Mouse (Mus musculus) layer of hippocampus, postnatal 14 days (tissue): ENCODE measurements around the gene Cops7a. TPM values are rescaled to one million over a fixed set of nuclear protein-coding genes. Genes with fewer than 3 reads are reported as not detected.

Source experiments
- DNase-seq, 2 experiments: peaks; one replicate each; pipeline ENCODE4 v3.0.0; 2021 to 2022; ENCODE audit warnings: low spot score in 2 of 2, mixed read lengths in 1 of 2
- total RNA-seq, 2 experiments: library from RNA; stranded (reverse); gene quantifications; 2 replicates each; pipeline ENCODE4 v1.2.3; 2021

The Cops7a gene
- total RNA-seq, 2 experiments from 2014 or later = 125 to 128 TPM

- no peak for DNase-seq
Measured at GRCm38 (mm10) chr6:124961021-124961420, 4.3 kb downstream of the Cops7a start.

DNA sequence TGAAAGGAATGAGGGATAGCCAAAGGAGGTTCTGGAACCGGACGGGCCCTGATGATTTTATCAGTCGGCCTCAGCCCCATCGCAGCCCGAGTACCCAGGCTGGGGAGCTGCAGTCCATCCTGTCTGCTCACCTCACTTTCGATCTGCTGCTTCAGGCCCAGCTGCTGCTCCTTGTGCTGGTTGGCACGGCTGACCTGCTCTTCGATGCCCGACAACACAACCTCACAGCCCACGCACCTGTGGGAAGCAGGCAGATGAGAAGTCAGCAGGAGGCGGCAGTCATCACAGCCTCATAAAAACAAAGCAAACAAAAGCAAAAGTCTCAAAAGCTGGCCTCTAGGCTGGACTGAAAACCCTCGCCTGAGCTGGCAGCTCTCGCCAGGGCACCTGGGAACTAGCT, 5.4 kb downstream of the Cops7a start:
- no peak for DNase-seq

DNA sequence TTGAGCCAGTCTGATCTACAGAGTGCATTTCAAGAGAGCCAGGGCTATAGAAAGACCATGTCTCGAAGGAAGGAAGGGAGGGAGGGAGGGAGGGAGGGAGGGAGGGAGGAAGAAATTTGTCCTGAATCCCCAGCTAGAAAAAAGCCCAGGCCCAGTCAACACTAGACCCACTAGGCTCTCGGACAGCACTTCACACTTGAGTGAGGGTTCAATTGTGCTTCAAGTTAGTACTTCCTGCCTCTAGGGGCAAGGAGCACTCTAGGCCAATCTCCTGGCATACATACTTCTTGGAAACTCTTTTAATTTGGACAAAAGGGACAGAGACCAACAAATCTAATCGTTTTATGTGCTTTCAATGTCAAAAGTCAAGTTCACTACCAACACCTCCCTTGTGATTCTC, 7.2 kb downstream of the Cops7a start:
- DNase-seq = no peak

GRCm38 (mm10) chr6:124955212-124955611, 10.1 kb downstream of the Cops7a start:
- no peak for DNase-seq

DNA sequence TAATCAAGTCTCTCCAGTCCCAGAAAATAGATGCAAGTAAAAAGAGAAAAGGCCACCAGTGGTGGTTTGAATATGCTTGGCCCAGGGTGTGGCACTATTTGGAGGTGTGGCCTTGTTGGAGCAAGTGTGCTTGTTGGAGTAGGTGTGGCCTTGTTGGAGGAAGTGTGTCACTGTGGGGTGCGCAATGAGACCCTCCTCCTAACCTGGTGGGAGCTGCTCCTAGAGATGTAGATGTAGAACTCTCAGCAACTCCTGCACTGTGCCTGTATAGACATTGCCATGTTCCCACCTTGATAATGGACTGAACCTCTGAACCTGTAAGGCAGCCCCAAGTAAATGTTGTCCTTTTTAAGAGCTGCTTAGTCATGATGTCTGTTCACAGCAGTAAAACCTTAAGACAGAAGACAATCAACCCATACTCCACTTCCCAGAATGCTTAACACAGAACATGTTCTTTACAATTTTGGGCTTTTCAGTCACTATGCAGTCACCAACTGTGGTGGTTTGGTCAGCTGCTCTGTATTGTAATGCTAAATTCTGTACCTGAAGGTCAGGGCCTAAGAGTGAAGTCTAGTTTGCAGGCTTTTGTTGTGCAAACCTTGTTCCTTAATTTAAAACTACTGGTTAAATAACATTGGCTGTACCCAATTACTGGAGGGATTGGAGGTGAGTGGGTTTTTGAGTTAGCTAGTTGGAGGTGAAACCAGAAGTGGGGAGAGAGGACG, 11.2 kb downstream of the Cops7a start:
- no peak for DNase-seq

DNA sequence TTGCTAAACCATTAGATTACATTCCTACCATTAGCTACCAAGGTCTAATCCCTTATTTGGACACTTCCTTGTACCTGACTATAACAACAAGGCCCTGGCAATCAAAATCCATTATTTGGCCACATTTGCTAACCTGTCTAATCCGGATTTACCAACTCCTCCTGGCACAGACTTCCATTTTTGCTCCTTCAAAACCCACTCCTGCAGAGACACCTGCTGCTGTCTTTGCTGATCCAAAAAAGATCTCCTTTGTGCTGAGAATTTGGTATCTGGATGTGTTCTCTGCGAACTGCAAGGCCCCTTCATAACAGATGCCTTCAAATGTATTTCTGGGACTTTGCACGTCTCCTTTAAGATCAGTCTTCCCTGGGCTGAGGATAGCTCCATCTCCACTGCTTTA, 21.8 kb downstream of the Cops7a start:
- no peak for DNase-seq

DNA sequence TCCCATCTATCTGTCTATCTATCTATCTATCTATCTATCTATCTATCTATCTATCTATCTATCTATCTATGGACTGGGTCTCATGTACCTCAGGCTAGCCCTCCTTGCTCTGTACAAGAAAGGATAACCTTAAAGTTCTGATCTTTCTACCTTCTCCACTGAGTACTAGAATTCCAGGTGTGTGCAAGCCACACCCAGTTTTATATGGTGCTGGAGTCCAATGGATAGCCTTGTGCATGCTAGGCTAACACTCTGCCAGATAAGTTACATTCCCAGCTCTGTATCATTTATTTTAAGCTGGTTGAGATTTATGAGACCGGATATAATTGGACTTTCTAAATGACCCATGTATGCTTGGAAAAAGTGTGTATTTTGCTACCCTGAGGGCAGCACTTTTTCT, 23.7 kb downstream of the Cops7a start:
- no peak for DNase-seq

DNA sequence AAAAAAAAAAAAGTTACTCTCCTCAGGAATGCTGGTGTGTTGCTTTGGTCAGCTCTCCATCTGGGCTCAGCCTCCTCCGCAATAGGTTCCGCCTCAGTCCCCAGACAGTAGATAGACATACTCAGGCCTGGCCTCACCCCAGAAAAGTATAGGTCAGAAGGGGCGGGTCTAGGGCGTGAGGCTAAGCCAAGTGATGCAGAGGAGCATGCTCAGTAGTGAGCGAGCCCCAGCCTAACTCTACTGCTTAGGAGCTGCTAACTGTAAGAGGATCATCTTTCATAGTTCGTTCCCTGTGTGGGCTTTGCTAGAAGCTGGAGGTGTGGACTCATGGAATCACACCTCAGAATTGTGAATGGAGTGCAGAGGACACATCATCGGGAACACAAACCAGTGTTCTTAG, 26.8 kb downstream of the Cops7a start:
- no peak for DNase-seq

DNA sequence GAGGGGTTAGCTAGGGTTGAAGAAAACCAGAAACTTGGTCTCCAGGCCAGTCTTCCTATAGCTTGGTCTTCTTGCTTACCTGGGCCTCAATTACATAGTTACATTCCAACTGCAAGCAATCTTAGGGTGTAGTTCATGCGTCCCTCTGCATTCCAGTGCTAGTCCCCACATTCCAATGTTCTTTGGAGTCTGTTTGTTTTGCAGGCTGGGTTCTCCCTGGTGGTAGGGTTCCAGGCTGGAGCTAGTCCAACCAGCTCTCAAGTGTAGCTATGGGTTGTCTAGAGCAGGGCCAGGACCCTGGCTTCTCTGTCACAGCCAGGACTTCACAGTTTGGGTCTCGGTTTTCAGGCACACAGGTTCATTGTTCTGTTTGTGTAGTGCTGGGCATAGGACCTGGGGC, 27.8 kb downstream of the Cops7a start:
- no peak for DNase-seq

DNA sequence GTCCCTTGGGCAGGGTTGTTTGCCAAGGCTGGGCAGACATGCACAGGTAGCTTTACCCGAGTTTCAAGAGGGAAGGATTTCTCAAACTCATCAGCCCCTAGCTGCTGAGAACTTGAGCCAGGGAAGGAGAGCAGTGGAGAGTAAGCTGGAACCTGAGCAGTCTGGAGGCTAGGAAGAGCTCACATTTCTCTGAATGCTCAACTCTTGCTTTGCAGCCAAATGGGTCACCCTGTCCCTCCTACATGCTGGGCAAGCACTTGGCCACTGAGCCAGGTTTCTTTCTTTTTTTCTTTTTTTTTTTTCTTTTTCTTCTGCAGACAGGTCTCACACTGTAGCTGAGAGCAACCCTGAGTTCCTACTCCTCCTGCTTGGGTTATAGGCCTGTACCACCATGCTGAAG, 28.7 kb downstream of the Cops7a start:
- DNase-seq = no peak

DNA sequence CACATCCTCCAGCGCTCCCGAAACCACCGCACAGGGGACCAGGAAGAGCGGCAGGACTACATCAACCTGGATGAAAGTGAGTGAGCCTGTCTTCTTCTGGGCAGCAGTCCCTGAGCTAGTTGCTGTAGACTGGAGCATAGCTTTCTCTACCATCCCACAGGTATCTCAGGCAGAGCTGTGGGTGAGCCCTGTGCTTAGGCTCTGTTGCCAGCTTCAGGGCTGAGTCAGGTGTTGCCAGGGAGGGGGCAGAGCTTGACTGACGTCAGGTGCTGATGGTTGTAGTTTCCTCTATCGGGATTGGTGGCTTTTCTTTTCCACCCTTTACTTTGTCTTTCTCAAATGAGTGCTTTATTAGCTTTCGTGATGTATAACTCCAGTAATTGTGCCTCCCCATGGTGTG, 30.7 kb downstream of the Cops7a start:
- DNase-seq = no peak

GRCm38 (mm10) chr6:124933127-124933526, 32.2 kb downstream of the Cops7a start:
- DNase-seq = no peak

DNA sequence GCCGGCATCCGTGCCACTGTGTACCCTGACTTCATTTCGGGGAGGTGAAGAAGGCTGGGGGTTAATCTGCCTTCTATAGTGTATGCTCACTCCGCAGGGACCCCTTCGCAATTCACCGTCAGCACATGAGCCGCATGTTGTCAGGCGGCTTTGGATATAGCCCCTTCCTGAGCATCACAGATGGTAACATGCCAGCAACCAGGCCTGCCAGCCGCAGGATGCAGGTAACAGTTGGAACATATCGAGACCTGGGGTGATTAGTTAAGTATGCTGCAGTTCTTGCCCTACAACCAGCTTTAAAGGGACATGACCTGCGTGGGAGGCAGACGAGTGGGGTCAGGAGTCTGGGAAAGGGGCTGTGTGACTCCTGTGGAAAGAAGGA, 33.0 kb downstream of the Cops7a start:
- DNase-seq = no peak

DNA sequence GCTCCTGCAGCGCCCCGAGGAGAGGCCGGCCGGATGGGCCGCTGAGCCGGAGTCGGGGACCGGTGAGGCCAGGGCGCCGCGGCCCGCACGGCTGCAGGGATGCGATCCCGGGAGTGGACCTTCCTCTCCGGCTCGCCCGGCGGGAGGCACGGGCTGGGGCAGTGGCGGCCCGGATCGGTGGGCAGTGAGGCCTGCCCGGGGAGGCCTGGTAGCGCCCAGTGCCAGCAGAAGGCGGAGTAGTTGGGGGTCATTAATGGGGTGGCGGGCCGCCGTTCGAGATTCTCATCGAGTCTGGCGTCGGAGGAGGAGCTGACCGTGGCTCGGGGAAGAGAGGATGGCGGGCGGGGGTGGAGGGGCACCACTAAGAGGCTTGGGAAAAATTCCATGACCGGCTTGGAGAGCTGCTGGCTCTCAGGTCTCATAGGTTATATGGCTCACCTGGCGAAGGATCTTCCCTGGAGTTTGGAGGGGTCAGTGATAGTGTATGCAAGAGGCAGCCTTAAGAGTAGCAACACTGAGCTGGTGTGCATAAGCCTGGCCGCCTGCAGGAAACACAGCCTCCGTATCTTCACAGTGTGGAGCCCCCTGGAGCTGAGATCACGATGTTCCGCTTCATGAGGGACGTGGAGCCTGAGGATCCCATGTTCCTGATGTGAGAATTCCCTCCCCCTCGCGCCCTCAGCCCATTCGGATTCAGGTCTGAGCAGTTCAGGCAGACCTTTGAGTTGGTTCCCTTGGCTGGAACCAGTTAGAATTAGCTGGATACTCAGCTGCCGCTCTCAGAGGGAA, 33.6 kb downstream of the Cops7a start:
- peak in 1 of 2 experiments; percentile 65 for DNase-seq

DNA sequence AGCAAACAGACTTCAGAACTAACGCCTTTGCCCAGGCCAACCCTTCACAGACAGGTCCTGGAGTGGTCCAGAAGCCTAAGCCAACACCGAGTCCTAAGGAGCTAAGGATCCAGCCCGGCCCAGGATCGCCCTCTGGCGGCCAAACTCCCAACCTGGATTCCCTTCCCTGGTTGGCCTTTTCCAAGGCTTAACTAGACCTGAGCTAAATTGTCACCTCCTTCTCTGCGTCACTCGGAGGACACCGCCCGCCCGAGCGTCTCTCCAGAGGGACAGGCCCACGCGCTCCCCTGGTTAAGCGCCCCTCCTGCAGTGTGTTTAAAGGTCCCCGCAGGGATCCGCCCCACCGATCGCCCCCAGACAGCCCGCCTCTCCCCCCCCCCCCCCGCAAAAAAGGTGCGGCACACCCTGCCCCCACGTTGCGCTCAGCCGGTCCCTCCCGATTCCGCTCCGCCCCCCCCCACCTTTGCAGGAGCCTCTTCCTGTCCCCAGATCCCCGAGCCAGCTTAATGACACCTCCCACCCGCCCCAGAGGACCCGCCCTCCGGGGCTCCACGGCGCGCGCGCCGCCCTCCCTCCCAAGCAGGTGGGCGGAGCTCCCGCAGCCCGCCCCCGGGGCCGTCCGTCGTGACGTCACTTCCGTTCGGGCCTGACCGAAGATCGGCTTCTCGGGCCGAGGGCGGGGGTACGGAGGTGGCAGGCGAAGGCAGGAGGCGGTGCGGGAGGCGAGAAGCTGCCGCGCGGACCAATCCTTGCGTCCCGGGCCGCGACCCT, 34.4 kb downstream of the Cops7a start, which contains the start of gene Mlf2:
TSS of gene Mlf2 (plus strand) at position 633 of the 771 bp plus-strand sequence.
- DNase-seq = peak; percentile 98

- no peak for DNase-seq
Measured at GRCm38 (mm10) chr6:124930231-124930630, 35.1 kb downstream of the Cops7a start.

GRCm38 (mm10) chr6:124925941-124926340, 39.4 kb downstream of the Cops7a start:
- no peak for DNase-seq

DNA sequence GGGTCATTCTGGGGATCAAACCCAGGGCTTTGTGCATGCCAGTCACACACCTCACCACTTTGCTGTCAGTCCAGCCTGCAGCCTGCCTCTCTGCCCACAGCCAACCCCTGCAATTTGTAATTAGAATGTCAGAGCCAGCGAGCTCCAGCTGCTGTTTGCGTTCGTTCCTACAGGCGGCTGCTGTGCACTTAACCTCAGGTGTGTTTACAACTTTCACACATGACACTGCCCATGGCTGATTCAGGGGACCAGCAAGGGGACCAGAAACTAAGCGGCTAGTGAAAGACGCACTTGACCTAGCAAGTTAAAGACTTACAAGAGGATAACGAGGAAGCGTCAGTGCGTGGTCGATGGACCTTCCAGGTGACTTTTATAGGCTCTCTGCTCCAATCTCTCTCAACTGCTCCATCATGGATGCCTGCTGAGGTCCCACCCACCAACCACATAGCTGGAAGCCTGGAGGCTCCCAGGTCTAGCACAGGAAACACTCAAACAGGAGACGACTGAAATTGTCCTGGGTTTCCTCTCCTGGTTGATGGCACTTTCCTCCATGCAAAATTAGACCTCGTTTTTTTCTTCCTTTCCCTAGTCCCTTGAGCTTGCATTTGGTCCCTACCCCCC, 40.1 kb downstream of the Cops7a start:
- no peak for DNase-seq

DNA sequence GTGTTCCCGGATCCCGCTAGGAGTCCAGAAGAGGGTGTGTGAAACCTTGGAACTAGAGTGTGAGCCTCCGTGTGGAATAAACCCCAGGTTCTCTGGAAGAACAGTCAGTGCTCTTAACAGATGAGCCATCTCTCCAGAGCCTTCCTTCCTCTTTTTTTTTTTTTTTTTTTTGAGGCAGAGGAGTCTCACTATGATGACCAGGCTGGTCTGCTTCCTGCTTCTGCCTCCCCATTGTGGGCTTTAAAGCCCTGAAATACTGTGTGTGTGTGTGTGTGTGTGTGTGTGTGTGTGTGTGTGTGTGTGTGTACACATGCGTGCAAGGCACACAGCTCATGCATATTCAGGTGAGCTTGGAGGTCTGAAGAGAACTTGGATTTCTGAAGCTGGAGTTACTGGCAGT, 43.8 kb downstream of the Cops7a start:
- no peak for DNase-seq

GRCm38 (mm10) chr6:124920318-124921085, 44.8 kb downstream of the Cops7a start:
- DNase-seq = no peak
